In the genomic region with DNA sequence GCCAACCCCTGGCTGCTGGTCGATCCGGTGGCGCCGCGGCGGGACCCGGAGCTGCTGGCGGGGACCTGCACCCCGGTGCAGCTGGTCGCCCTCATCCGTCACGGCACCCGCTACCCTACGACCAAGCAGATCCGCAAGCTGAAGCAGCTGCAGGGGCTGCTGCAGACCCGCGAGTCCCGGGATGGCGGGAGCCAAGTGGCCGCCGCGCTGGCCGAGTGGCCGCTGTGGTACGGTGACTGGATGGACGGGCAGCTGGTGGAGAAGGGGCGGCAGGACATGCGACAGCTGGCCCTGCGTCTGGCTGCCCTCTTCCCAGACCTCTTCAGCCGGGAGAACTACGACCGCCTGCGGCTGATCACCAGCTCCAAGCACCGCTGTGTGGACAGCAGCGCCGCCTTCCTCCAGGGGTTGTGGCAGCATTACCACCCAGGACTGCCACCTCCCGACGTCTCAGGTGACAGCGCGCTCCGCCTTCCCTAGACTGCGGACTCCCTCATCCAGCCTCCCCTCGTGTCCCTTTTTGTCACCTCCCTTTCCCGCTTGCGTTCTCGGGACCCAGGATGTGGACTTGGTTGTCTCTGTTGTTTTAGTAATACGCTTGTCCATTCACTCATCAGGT, we compare ENCODE assay signal across 8 mouse cellular contexts. TPM values are rescaled to one million over a fixed set of nuclear protein-coding genes. Genes with fewer than 3 reads are reported as not detected.
DNase-seq lines count a peak whose midpoint lies in the region; ATAC-seq and TF ChIP-seq lines count a peak whose summit lies in the region.
"Not testable (repeated sequence)": the region's sequence is repeated elsewhere in the genome, so short reads cannot be mapped to it uniquely, and the experiment has no call there.

No protein-coding gene starts in this region.

- H3K36me3 ChIP-seq in hindbrain, postnatal 0 days (ENCODE audit: insufficient read depth, low read length), result not testable (repeated sequence)

- H3K9me3 ChIP-seq in hindbrain, postnatal 0 days (ENCODE audit: low read length), result not testable (repeated sequence)

- peak; percentile 73 for TF ChIP-seq CTCF in Patski (IDR thresholded peaks at IDR 0.05)
- TF ChIP-seq CTCF in hindbrain, postnatal 0 days (IDR thresholded peaks at IDR 0.05; ENCODE audit: low read depth), result peak; percentile 69

- POLR2A ChIA-PET in Patski (lab: Charles Lee), result interaction anchor here (0.9 kb wide), 1 partner anchor 225 kb away, joined by 3 read pairs; no protein-coding TSS in a partner anchor

- in situ Hi-C loops in Patski (cut with MboI; ENCODE audit: low pct_unique_long_range_greater_than_20kb), result not testable (repeated sequence)

- ATAC-seq in Patski, result peak; percentile 94
- ATAC-seq in common myeloid progenitor, adult 5-6 weeks (replicated peaks; ENCODE audit: low read depth, poor library complexity, severe bottlenecking), result peak; percentile 77
- peak; percentile 86 for ATAC-seq in hindbrain, postnatal 0 days
- peak; percentile 85 for ATAC-seq in megakaryocyte, adult 5-6 weeks (ENCODE audit: poor library complexity, severe bottlenecking)

- WGBS in hindbrain, postnatal 0 days, result under 1% methylated on average over 41 of the region's 47 CpGs

- peak overlapping the region; percentile 76 for H3K4me3 ChIP-seq in hindbrain, postnatal 0 days (ENCODE audit: low read length)

- CTCF ChIA-PET in Patski (lab: Charles Lee), result interaction anchor here (1.2 to 2.5 kb wide), 7 partner anchors 11 to 204 kb away, joined by 3 to 8 read pairs (median 3); no protein-coding TSS in a partner anchor

- peak overlapping the region; percentile 78 for H3K9ac ChIP-seq in hindbrain, postnatal 0 days (replicated peaks; ENCODE audit: low read length)

- H3K4me1 ChIP-seq in hindbrain, postnatal 0 days (ENCODE audit: insufficient read depth, low read length), result not testable (repeated sequence)

- peak overlapping the region; percentile 86 for H3K27ac ChIP-seq in hindbrain, postnatal 0 days

- H3K27me3 ChIP-seq in Patski, result peaks cover 26% of the 10 kb centered on the region
- H3K27me3 ChIP-seq in hindbrain, postnatal 0 days (ENCODE audit: insufficient read depth, low read length), result not testable (repeated sequence)

- DNase-seq in Patski (ENCODE audit: low read depth, low spot score), result not testable (repeated sequence)
- peak; percentile 24 to 58 for DNase-seq in gastrocnemius, adult 8-10 months (ENCODE audit: low spot score in 2 of 2)
- DNase-seq in hindbrain, postnatal 0 days (ENCODE audit: low spot score), result peak; percentile 65
- DNase-seq in left cerebral cortex, adult 8-10 months (ENCODE audit: low spot score in 2 of 2), result peak; percentile 52 to 53
- DNase-seq in right cerebral cortex, adult 2 months (ENCODE audit: low spot score in 2 of 2), result peak; percentile 73
- peak; percentile 60 for DNase-seq in urinary bladder, adult 2 months (ENCODE audit: low spot score)

- H3K4me2 ChIP-seq in hindbrain, postnatal 0 days (ENCODE audit: low read depth, low read length), result peak overlapping the region; percentile 88

RNA-seq across cellular contexts. Expression of a gene that starts 0.6 kb away (rescaled TPM):
- 50.8 TPM for polyA plus RNA-seq in Patski (2021)
- total RNA-seq in common myeloid progenitor, adult 5-6 weeks (2017), result 98.8 and 100 TPM in 2 replicates
- 10 to 100 TPM; 14.1 to 16.8 (median 16.1) TPM for total RNA-seq in gastrocnemius, adult 8-10 months (2022)
- total RNA-seq in hindbrain, postnatal 0 days (2014; rRNA removed), result 119 and 144 TPM in 2 replicates
- 59.1 and 60.2 TPM in 2 replicates for polyA plus RNA-seq in hindbrain, postnatal 0 days (2015; fragmentation: Nextera tagmentation; extraction: Ambion mirVana)
- total RNA-seq in left cerebral cortex, adult 8-10 months (2022), result 10 to 100 TPM; 57.1 to 67.5 (median 60.7) TPM
- total RNA-seq in megakaryocyte, adult 5-6 weeks (2015), result 23.5 and 27.5 TPM in 2 replicates
- total RNA-seq in megakaryocyte, adult 5-6 weeks (2017), result 28.2 and 28.5 TPM in 2 replicates
- 16.5 and 16.9 TPM in 2 replicates for polyA plus RNA-seq in urinary bladder, adult 2 months (2012; rRNA removed)

RNA-seq across cellular contexts. Expression of a gene that starts 19.8 kb away (rescaled TPM):
- polyA plus RNA-seq in Patski (2021), result 38.9 TPM
- 221 and 259 TPM in 2 replicates for total RNA-seq in common myeloid progenitor, adult 5-6 weeks (2017)
- 10 to 100 TPM; 11.4 to 23.0 (median 13.8) TPM for total RNA-seq in gastrocnemius, adult 8-10 months (2022)
- 27.9 and 35.0 TPM in 2 replicates for total RNA-seq in hindbrain, postnatal 0 days (2014; rRNA removed)
- 53.9 and 65.0 TPM in 2 replicates for polyA plus RNA-seq in hindbrain, postnatal 0 days (2015; fragmentation: Nextera tagmentation; extraction: Ambion mirVana)
- total RNA-seq in left cerebral cortex, adult 8-10 months (2022), result 10 to 100 TPM; 25.0 to 46.3 (median 32.1) TPM
- 134 and 153 TPM in 2 replicates for total RNA-seq in megakaryocyte, adult 5-6 weeks (2015)
- total RNA-seq in megakaryocyte, adult 5-6 weeks (2017), result 50.9 and 68.5 TPM in 2 replicates
- 92.1 and 112 TPM in 2 replicates for polyA plus RNA-seq in urinary bladder, adult 2 months (2012; rRNA removed)
